Mouse (Mus musculus) kidney, postnatal 25 days (tissue): ENCODE measurements around the gene Fshr.

ENCODE experiments used
- DNase-seq, 2 experiments: peaks; one replicate each; pipeline ENCODE4 v3.0.0; 2021; ENCODE audit warnings: mixed read lengths in 2 of 2

The Fshr gene

DNA sequence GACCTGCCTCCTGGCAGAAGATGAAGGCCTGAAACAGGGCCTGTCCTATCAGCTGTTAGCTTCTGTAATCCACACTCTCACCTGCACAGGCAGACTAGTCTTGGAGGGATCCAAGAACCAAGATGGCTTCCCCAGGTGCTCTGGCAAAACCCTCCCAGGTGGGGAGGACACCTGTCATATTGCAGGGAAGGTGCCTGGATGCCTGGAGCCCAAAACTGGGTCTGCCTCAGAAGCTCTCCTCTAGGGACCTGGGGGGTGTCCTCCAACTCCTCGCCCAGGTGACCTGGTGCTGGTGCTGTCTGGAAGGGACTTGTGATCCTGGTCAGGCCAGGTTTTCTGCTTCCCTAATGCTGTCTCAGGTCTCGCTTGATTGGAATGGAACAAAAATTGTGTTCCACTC, 167.5 kb downstream of the Fshr start:
- no peak for DNase-seq

- no peak for DNase-seq
Observed at GRCm38 (mm10) chr17:89019518-89019917, 181.0 kb downstream of the Fshr start.

DNA sequence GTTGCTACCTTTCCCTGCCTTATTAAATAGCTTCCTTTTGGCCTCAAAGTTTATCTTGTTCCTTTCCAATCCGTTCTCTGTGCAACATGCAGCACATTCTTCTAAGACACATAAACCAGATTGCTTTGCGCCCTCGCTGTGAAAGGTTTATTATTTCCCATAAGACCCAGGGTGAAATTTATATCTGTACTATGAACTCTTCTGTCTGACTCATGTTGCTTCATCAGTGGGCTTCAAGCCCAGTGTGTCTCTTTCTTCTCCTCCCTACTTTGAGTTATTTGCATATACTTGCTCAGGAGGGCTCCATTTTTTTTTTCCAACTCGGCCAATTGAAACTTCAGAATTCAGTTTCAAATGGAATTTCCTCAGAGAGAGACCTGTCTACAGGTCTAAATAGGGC, 183.5 kb downstream of the Fshr start:
- no peak for DNase-seq

DNA sequence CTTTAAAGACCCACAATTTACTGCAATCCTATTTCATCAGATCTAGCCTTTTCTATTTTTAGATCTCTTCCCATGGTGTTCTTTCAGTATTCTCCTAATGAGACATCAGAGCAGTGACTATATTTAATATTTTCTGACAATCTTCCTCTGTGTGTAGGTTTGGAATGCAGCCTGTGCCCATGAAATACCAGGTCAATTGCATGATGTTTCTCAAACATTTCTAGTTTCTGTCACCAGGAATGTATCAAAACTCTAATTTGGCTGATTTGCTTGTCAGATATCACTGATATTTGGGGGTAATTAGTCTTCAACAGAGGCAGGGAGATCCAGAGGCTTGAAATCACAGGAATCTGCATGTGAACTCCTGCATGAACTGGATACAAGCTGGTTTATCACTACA, 186.8 kb downstream of the Fshr start:
- no peak for DNase-seq

GRCm38 (mm10) chr17:89009117-89009516, 191.4 kb downstream of the Fshr start:
- no peak for DNase-seq

DNA sequence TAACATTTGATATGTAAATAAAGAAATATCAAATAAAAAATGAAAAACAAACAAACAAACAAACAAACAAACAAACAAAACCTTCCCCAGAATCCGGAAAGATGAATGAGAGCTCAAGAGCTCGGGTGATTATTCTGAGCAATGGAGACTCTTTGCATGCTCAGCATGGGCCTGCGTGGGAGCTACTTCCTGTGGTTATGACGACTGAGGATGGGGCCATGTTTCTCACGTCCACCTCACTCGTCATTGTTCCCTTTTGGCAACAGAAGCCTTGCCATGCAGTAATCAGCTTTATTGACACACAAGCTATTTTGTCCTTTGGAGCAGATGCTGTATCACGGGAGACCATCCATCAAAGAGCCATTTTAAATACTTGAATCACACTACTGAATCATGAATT, 191.8 kb downstream of the Fshr start:
- no peak for DNase-seq

DNA sequence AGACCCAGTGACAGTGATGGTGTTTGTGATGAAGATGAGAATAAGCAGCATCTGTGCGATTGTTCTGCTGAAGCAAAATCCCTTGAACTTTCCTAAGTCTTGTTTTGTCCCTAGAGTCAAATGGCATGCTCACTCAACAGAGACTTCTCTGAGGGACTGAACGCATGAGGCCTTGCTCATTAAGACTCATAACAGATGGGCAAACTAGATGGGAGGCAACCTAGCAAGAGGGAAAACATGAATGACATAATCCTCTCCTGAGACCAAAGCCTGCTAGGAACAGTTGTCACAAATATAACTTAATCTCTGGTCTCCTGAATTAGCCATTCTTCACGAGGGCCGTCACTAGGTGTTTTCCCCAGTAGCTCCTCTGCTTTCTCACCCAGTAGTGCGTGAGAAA, 194.5 kb downstream of the Fshr start:
- DNase-seq: no peak

- DNase-seq: no peak
Observed at GRCm38 (mm10) chr17:88999907-89000306, 200.6 kb downstream of the Fshr start.

DNA sequence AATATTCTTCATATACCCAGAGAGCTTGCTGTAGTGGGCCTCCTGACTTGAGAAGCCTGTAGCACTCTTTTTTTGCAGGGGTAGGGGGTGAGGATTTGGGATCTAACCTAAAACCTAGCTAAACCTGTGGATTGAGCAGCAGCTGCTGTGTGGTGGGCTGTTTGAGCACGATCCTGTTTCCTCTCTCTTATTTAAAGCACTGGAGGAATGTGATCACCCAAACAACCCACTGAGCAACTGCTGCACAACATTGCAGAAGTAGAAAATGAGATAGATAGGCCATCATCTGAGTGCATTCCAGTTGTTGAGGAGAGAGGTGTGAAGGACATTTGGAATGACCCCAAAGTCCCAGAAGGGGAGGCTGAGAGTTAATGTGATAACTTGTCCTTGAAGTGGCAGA, 202.2 kb downstream of the Fshr start:
- DNase-seq: no peak

- DNase-seq: no peak
Observed at GRCm38 (mm10) chr17:88991238-88991637, 209.2 kb downstream of the Fshr start.

DNA sequence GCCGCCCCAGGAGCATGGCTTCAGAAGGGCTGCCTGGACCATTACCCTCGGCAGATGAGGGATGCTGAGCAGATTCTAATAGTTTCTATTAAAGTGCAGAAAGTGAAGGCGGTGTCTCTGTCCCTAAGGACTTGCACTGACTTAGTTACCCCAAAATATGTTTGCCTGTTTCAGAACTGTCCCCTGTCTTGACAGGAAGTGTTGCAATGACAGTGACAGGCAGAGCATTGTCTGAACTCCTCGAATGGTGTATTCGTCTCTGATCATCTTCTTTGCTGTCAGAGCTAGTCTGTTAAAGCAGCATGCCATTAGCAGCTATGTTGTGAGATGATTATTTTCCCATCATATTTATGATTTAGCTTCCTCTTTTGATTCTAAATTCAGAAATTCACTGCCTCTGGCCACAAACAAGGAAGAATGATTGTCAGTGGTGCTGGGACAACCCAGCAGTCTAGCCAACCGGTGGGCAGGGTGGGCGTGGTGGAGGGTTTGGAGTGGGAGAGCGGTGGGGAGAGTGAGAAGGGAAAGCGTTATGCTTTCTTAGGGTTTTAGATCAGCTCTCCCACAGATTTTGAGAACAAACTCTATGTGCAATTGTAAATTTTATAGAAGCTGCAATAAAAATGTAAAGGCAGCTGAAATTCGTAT, 219.6 kb downstream of the Fshr start:
- no peak for DNase-seq

DNA sequence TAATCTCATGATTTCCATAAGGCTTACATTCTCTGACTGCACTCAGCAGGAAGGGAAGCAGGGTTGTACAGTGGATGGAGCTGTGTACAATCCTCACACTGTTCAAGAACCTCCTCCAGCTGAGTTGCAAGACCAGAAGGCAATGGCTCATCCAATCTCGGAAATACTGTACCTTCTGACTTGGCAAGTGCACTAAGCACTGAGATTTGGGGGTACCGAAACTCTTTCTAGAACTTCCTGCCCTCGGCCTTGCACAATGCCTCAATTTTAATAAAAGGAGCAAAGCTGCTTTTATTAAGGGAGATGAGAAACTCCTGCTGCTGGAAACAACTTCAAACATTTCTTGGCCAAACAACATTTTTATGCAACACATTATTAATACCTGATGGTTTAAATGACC, 225.9 kb downstream of the Fshr start:
- no peak for DNase-seq

DNA sequence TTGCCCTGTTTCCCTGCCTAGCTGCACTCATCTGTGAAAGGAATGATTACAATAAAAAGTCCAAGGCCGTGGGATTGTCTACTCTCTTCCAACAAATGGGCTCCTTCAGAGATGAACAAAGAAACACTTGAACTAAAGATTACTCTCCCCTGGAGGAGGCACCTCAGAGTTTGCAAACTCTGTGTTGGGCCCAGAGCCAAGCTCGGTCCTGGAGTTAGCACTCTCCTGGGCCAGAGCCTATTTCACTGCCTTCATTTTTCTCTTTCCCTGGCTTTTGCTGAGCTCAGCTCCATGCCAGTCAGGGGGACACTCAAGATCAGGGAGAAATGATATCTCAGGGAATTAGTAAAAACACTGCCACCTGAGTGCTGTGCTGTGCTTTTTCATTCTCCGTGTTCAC, 234.4 kb downstream of the Fshr start:
- no peak for DNase-seq

- peak in 1 of 2 experiments; percentile 50 for DNase-seq
Observed at GRCm38 (mm10) chr17:88954011-88954410, 246.5 kb downstream of the Fshr start.

GRCm38 (mm10) chr17:88938153-88938681, 262.3 kb downstream of the Fshr start:
- DNase-seq: no peak

DNA sequence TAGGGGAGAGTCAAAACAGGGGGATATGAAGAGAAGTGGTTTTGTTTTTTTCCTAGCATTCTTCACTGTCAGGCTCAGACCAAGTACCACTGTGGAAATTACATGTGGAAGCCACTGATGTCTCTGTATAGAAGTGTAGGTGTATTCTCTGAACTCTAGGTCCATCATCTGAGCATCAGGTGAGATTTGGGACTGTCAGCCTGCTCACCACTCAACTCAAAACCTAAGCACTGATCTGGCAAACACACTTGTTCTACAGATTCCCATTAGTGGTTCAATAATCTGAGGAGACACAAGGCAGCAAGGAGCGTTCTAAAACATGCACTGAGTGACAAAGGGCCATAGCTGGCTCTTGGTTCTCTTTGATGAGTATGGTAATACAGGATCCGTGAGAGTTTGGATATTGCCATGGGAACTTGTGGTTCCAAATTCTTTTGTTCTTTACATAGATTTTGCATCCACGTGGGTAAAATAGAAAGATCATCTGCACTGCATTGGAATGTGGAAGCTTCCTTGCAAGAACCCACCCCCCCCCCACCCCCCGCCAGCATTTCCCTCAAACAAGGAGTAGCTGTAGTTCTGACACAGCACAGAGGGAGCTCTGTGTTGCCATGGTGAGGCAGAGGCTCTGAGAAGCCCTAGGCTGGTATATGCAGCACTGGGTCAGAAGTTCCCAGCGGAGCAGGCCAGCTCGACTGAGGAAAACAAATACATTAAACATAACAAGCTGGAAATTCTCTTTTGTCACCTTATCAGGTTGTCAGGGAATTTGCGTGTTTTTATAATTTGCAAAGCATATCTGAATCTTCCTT, 262.9 kb downstream of the Fshr start:
- no peak for DNase-seq

DNA sequence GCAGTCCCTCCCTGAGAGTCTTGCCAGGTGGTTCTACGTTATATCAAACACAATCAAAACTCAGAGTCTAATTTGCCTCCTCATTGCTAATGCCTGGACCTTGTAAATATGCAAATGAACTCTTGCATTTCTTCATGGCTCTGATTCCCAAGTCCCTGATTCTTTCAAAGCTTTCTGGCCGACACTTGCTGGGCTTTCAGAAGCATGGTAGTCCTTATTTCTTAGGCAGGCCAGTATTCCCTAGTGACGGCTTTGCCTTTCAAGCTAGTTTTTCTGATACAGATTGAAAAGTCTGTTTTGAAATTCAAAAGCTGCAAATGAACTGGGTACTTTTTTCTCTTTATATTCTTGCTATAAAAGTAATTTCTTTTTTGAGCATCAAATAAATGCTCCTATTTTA, 263.5 kb downstream of the Fshr start:
- DNase-seq: no peak
